Mouse (Mus musculus) liver, postnatal 0 days (tissue): Measurements from ENCODE around the gene Rpp25l. TPM values are rescaled to one million over a fixed set of nuclear protein-coding genes. Genes with fewer than 3 reads are reported as not detected.
"Not testable (repeated sequence)": the region's sequence is repeated elsewhere in the genome, so short reads cannot be mapped to it uniquely, and the experiment has no call there.

Source experiments
- ATAC-seq: fragments of 200-750 bp; cut with Nextera tagmentation; 2 replicates; pipeline ENCODE4 v1.8.0; 2017; ENCODE audit warnings: mild to moderate bottlenecking, moderate library complexity
- DNase-seq: peaks from one replicate; pipeline ENCODE4 v3.0.0-alpha.2; 2016
- H3K27ac ChIP-seq: fragments of 300-500 bp; sonication (generic); 2 replicates; pipeline ENCODE4 v1.5.1; 2014; ENCODE audit warnings: antibody characterized with exemption, moderate library complexity, mild to moderate bottlenecking, low read depth
- H3K27me3 ChIP-seq: fragments of 300-500 bp; sonication (generic); 2 replicates; pipeline ENCODE4 v1.6.1; 2014; ENCODE audit warnings: low read length, control low read depth, mixed read lengths; ENCODE audit not compliant: insufficient read depth
- H3K36me3 ChIP-seq: fragments of 300-500 bp; sonication (generic); replicated peaks from 2 replicates; pipeline ENCODE4 v1.6.1; 2014; ENCODE audit warnings: mild to moderate bottlenecking, control low read depth, low read length, moderate library complexity, mixed read lengths; ENCODE audit not compliant: insufficient read depth
- H3K4me1 ChIP-seq: fragments of 300-500 bp; sonication (generic); 2 replicates; pipeline ENCODE4 v1.6.1; 2014; ENCODE audit warnings: antibody characterized with exemption, mild to moderate bottlenecking, control low read depth; ENCODE audit not compliant: insufficient read depth
- H3K4me2 ChIP-seq: fragments of 300-500 bp; sonication (generic); 2 replicates; pipeline ENCODE4 v1.6.1; 2014; ENCODE audit warnings: low read depth, mild to moderate bottlenecking, low read length, moderate library complexity, mixed read lengths
- H3K4me3 ChIP-seq: fragments of 300-500 bp; sonication (generic); 2 replicates; pipeline ENCODE4 v1.5.1; 2014; ENCODE audit warnings: low read depth, low read length
- H3K9ac ChIP-seq: fragments of 300-500 bp; sonication (generic); replicated peaks from 2 replicates; pipeline ENCODE4 v1.6.1; 2014; ENCODE audit warnings: mild to moderate bottlenecking, moderate library complexity
- H3K9me3 ChIP-seq: fragments of 300-500 bp; sonication (generic); 2 replicates; pipeline ENCODE4 v1.6.1; 2016; ENCODE audit warnings: mild to moderate bottlenecking, control low read depth, low read length, mixed read lengths
- CTCF ChIP-seq: sonication (generic); IDR thresholded peaks from 2 replicates; pipeline ENCODE4 v1.5.1; 2016; ENCODE audit warnings: antibody characterized with exemption, low read depth
- WGBS: fragments of 180-500 bp; shearing (Covaris S2); extraction: QIAGEN DNeasy Blood & Tissue Kit; methylation state at CpG from one replicate; pipeline ENCODE4 v1.1.7; 2014; ENCODE audit not compliant: insufficient replicate concordance; 5-methylcytosine and 5-hydroxymethylcytosine counted together
- polyA plus RNA-seq: library from polyadenylated mRNA; unstranded; fragments of >200 nt; fragmentation: Nextera tagmentation; extraction: Ambion mirVana; gene quantifications from 2 replicates; pipeline ENCODE4 v1.2.1, GENCODE M21; 2015

The Rpp25l gene
- polyA plus RNA-seq, 1 experiment from 2014 or later = 30.9 TPM

GRCm38 (mm10) chr4:41696930-41697841, 16.1 kb downstream of the Rpp25l start, which contains the start of gene Cntfr:
Cntfr (minus strand) TSS chr4:41697089.
- H3K4me1 ChIP-seq, H3K4me2 ChIP-seq, H3K4me3 ChIP-seq, H3K9ac ChIP-seq, H3K36me3 ChIP-seq, H3K27ac ChIP-seq, H3K27me3 ChIP-seq, ATAC-seq, H3K9me3 ChIP-seq: not testable (repeated sequence)
- DNase-seq = peak; percentile 75
- peak; percentile 75 for TF ChIP-seq CTCF
- WGBS = 6% methylated on average over 27 of the region's 40 CpGs

- not testable (repeated sequence) for DNase-seq, ATAC-seq, H3K4me2 ChIP-seq, H3K9me3 ChIP-seq, H3K27me3 ChIP-seq, H3K36me3 ChIP-seq, H3K27ac ChIP-seq, H3K9ac ChIP-seq, H3K4me3 ChIP-seq, H3K4me1 ChIP-seq
- WGBS = 5% methylated on average over 11 of the region's 15 CpGs
Measured at GRCm38 (mm10) chr4:41696452-41696851, 16.9 kb downstream of the Rpp25l start.

GRCm38 (mm10) chr4:41695800-41696199, 17.5 kb downstream of the Rpp25l start:
- 2% methylated on average over 10 of the region's 38 CpGs for WGBS
- H3K36me3 ChIP-seq, H3K9ac ChIP-seq, ATAC-seq, H3K27me3 ChIP-seq, H3K27ac ChIP-seq, DNase-seq, H3K4me3 ChIP-seq, H3K4me2 ChIP-seq, H3K9me3 ChIP-seq, H3K4me1 ChIP-seq: not testable (repeated sequence)

- not testable (repeated sequence) for ATAC-seq, H3K27ac ChIP-seq, H3K9me3 ChIP-seq, H3K4me3 ChIP-seq, H3K27me3 ChIP-seq, H3K36me3 ChIP-seq, DNase-seq, H3K4me2 ChIP-seq, H3K9ac ChIP-seq, H3K4me1 ChIP-seq
- WGBS = 15% methylated on average over 4 of the region's 4 CpGs
Measured at GRCm38 (mm10) chr4:41693511-41693910, 19.8 kb downstream of the Rpp25l start.

GRCm38 (mm10) chr4:41690014-41690413, 23.3 kb downstream of the Rpp25l start:
- not testable (repeated sequence) for ATAC-seq

GRCm38 (mm10) chr4:41688562-41688961, 24.8 kb downstream of the Rpp25l start:
- not testable (repeated sequence) for H3K4me1 ChIP-seq

More at GRCm38 (mm10) chr4:41690014-41690413, 23.3 kb downstream of the Rpp25l start:
- WGBS = no CpG with 5 or more reads among the region's 4 CpGs
- DNase-seq, H3K4me2 ChIP-seq, H3K4me1 ChIP-seq, H3K27me3 ChIP-seq, H3K27ac ChIP-seq, H3K9ac ChIP-seq, H3K9me3 ChIP-seq, H3K36me3 ChIP-seq, H3K4me3 ChIP-seq: not testable (repeated sequence)

GRCm38 (mm10) chr4:41685882-41686492, 27.3 kb downstream of the Rpp25l start:
- not testable (repeated sequence) for H3K36me3 ChIP-seq
- WGBS = 48% methylated on average over 9 of the region's 10 CpGs

More at GRCm38 (mm10) chr4:41688562-41688961, 24.8 kb downstream of the Rpp25l start:
- not testable (repeated sequence) for H3K27ac ChIP-seq, H3K4me3 ChIP-seq, ATAC-seq, DNase-seq, H3K9me3 ChIP-seq, H3K36me3 ChIP-seq, H3K9ac ChIP-seq, H3K4me2 ChIP-seq, H3K27me3 ChIP-seq
- 81% methylated on average over 1 of the region's 1 CpGs for WGBS

GRCm38 (mm10) chr4:41684931-41685453, 28.3 kb downstream of the Rpp25l start:
- 2% methylated on average over 12 of the region's 14 CpGs for WGBS

More at GRCm38 (mm10) chr4:41685882-41686492, 27.3 kb downstream of the Rpp25l start:
- H3K4me1 ChIP-seq, ATAC-seq, H3K4me2 ChIP-seq, H3K9me3 ChIP-seq, DNase-seq, H3K4me3 ChIP-seq, H3K27ac ChIP-seq, H3K9ac ChIP-seq: not testable (repeated sequence)
- peaks cover 11% of the 10 kb centered on the region; the same call in 1 of the 2 replicates for H3K27me3 ChIP-seq

GRCm38 (mm10) chr4:41684131-41684930, 29.0 kb downstream of the Rpp25l start:
- H3K36me3 ChIP-seq, ATAC-seq, H3K4me3 ChIP-seq, H3K9ac ChIP-seq, DNase-seq, H3K4me1 ChIP-seq, H3K4me2 ChIP-seq, H3K9me3 ChIP-seq, H3K27ac ChIP-seq: not testable (repeated sequence)
- H3K27me3 ChIP-seq = peaks cover 17% of the 10 kb centered on the region; the same call in 1 of the 2 replicates
- 13% methylated on average over 14 of the region's 27 CpGs for WGBS

More at GRCm38 (mm10) chr4:41684931-41685453, 28.3 kb downstream of the Rpp25l start:
- peaks cover 14% of the 10 kb centered on the region; the same call in 1 of the 2 replicates for H3K27me3 ChIP-seq
- not testable (repeated sequence) for H3K4me2 ChIP-seq, H3K4me1 ChIP-seq, H3K4me3 ChIP-seq, ATAC-seq, DNase-seq, H3K9me3 ChIP-seq, H3K27ac ChIP-seq, H3K36me3 ChIP-seq, H3K9ac ChIP-seq
